Mouse (Mus musculus) thymus, adult 2 months (tissue): ENCODE data around the gene Capn1. TPM values are rescaled to one million over a fixed set of nuclear protein-coding genes. Genes with fewer than 3 reads are reported as not detected.

Experiments
- DNase-seq: peaks from one replicate; pipeline ENCODE4 v3.0.0; 2021
- H3K27ac ChIP-seq: fragments of 200-500 bp; 2 replicates; pipeline ENCODE4 v1.5.1; 2012; ENCODE audit warnings: low read length, control low read depth; ENCODE audit not compliant: control insufficient read depth, insufficient read depth
- H3K27me3 ChIP-seq: fragments of 200-500 bp; 2 replicates; pipeline ENCODE4 v1.6.1; 2012; ENCODE audit warnings: mild to moderate bottlenecking, low read length, moderate library complexity, mixed read lengths; ENCODE audit not compliant: control insufficient read depth, insufficient read depth
- H3K36me3 ChIP-seq: fragments of 200-500 bp; 2 replicates; pipeline ENCODE4 v1.6.1; 2012; ENCODE audit warnings: mild to moderate bottlenecking, low read length, moderate library complexity; ENCODE audit not compliant: control insufficient read depth, insufficient read depth
- H3K4me1 ChIP-seq: fragments of 200-500 bp; replicated peaks from 2 replicates; pipeline ENCODE4 v1.6.1; 2012; ENCODE audit warnings: low read length; ENCODE audit not compliant: control insufficient read depth, insufficient read depth
- H3K4me3 ChIP-seq: fragments of 200-500 bp; 2 replicates; pipeline ENCODE4 v1.5.1; 2012; ENCODE audit warnings: mild to moderate bottlenecking, low read length, control low read depth, moderate library complexity; ENCODE audit not compliant: control insufficient read depth, insufficient read depth
- CTCF ChIP-seq: fragments of 200-500 bp; IDR thresholded peaks from 2 replicates; pipeline ENCODE4 v1.5.1; 2012; ENCODE audit warnings: mild to moderate bottlenecking, control low read depth, low read length, moderate library complexity, borderline replicate concordance; ENCODE audit not compliant: control insufficient read depth, poor library complexity, insufficient read depth; ENCODE audit errors: extremely low read depth
- POLR2A ChIP-seq: fragments of 200-500 bp; IDR thresholded peaks from 2 replicates; pipeline ENCODE4 v1.6.1; 2012; ENCODE audit warnings: mild to moderate bottlenecking, low read length, control low read depth, moderate library complexity; ENCODE audit not compliant: control insufficient read depth, poor library complexity, insufficient read depth; ENCODE audit errors: extremely low read depth
- WGBS: fragments of 180-500 bp; shearing (Covaris S2); methylation state at CpG from one replicate; pipeline ENCODE4 v1.1.7; 2018; 5-methylcytosine and 5-hydroxymethylcytosine counted together
- polyA plus RNA-seq: library from polyadenylated mRNA; depleted of rRNA; stranded (reverse); fragments of >200 nt; gene quantifications from 2 replicates; pipeline ENCODE4 v1.2.3, GENCODE M21; 2012

The Capn1 gene
- polyA plus RNA-seq, 1 experiment, result 101 TPM

DNA sequence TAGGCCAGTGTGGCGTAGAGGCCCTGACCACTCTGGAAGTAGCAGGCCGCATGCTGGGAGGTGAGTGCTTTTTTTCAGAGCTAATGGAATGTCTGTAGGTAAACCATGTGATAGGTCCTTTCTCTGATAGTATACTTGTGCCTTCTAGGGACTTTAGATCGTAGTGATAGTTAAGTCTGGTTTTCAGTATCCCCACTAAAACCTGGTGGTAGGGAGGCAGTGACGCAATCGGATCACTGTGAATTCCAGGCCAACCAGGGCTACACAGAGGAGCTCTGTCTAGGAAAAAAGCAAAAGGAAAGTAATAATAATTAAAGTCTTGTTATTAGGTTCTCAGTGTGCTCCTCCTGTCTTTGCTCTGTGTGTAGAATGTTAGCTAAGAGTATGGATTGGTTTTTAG lies 42.8 kb upstream of the Capn1 start:
- Histone ChIP-seq H3K4me3 (peak overlapping the region; percentile 85), H3K27ac (no peak overlapping the region), H3K36me3 (peaks cover 16% of the 10 kb centered on the region), H3K27me3 (no peaks in the 10 kb centered on the region), H3K4me1 (peaks cover 16% of the 10 kb centered on the region)
- no peak for DNase-seq
- 37% methylated on average over 5 of the region's 5 CpGs for WGBS
- TF ChIP-seq CTCF, result no peak
- no peak for TF ChIP-seq POLR2A

DNA sequence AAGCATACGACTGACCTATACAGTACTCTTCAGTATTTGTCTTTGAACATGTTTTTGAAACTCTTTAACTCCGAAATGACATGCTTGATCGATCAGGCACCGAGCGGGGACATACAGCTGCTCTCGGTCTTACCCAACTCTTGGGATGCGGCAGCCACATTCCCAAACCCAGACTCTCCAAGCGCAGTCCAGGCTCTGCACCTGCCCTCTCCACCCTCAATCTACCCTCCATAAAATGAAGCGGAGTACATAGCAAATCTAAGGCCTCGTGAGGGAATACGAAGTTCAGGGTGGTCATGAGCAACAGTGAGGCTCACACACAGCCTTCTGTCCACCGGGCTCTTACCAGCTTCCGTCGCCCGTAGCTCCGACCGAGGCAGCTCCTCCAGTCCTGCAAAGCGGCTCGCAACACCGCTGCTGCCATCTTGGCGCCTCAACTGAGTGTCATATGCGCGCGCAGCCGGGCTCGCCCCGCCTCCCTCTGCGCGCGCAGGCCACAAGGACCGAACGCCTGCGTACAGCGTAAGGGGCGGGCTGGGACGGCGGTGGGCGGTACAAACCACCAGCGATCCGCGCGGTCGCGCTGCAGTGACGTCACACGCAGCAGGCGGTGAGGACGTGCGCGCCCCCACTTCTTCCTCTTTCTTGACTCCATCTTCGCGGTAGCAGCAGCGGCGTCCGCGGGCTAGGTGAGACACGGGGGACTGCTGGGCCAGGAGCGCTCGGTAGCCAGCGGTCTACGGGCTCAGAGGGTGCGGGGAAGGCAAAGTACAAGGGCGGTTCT lies 41.8 kb upstream of the Capn1 start, which contains the start of the genes Mrpl49 and Fau:
TSS of gene Mrpl49 (minus strand) at position 473 of the 784 bp plus-strand sequence.
TSS of gene Fau (plus strand) at position 532 of the 784 bp plus-strand sequence.
- under 1% methylated on average over 63 of the region's 63 CpGs for WGBS
- DNase-seq, result peak; percentile 98
- H3K27ac ChIP-seq, result peak within 1 kb of the TSS; percentile 6; the same call in 1 of the 2 replicates
- TF ChIP-seq POLR2A (peak; percentile 96), CTCF (peak; percentile 70; the same call in 1 of the 2 replicates)
- peak within 1 kb of the TSS; percentile 85 for H3K4me3 ChIP-seq
- peaks cover 26% of the 10 kb centered on the region for H3K36me3 ChIP-seq
- peaks cover 12% of the 10 kb centered on the region for H3K4me1 ChIP-seq
- no peaks in the 10 kb centered on the region for H3K27me3 ChIP-seq

DNA sequence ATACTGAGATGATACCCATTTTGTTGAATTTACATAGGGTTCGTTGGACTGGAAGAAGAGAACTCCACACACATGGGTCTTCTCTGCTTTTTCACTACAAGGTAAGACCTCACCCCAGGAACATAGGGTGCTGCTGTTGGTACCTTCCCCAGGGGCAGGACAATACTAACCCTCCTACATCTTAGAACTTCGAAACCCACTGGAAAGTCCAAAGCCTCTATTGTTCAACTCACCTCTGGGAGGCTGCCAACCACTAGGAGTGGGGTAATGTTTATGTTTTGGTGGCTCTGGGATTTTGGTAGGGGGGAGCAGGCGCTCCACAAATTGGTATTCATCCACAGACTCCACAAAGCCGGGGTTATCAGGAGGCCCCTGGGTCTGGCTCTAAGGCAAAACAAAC lies 41.0 kb upstream of the Capn1 start:
- TF ChIP-seq CTCF (no peak), POLR2A (no peak)
- no peak overlapping the region for H3K4me3 ChIP-seq

DNA sequence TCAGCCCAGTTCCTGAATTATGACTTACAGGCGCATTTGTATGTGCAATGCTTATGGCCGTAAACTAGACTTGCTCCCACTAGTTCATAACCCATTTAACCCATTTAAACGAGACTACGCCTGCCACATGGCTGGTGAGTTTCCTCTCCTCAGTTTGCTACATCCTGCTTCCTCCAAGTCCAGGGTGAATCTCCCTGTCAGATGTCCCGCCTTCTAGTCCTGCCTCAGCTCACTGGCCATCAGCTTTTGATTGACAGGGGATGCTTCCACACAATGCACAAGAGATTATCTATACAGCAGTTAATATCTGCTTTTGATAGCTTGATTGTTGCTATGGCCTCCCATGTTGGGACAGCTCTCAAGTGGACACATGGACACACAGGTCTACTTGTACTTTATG lies 38.6 kb upstream of the Capn1 start:
- WGBS, result 84% methylated on average over 5 of the region's 5 CpGs
- TF ChIP-seq POLR2A (no peak), CTCF (no peak)
- peaks cover 53% of the 10 kb centered on the region for H3K36me3 ChIP-seq
- no peaks in the 10 kb centered on the region for H3K27me3 ChIP-seq
- H3K27ac ChIP-seq, result no peak overlapping the region
- peaks cover 8% of the 10 kb centered on the region for H3K4me1 ChIP-seq
- H3K4me3 ChIP-seq, result no peak overlapping the region
- DNase-seq, result no peak

More for the DNA sequence above, 41.0 kb upstream of the Capn1 start:
- H3K27me3 ChIP-seq, result no peaks in the 10 kb centered on the region
- peaks cover 34% of the 10 kb centered on the region for H3K36me3 ChIP-seq
- WGBS, result 68% methylated on average over 4 of the region's 4 CpGs
- DNase-seq, result no peak
- peaks cover 8% of the 10 kb centered on the region for H3K4me1 ChIP-seq
- H3K27ac ChIP-seq, result no peak overlapping the region

DNA sequence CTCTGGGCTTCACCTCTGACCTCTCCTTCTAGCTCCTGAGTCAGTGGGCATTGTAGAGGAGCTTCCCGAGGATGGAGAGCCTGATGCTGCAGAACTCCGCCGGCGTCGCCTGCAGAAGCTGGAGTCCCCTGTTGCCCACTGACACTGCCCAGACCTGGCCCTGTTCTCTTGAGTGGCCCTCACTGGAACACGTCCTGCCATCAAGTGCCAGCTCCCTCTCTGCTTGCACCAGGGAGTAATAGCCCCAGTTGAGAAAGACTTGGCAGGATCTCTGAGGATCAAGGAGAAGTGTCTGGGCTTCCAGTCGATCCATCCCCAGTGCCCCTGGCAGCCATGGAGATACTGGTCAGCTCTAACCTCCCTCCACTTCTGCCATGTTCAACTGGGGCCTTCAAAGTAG lies 36.8 kb upstream of the Capn1 start:
- peaks cover 59% of the 10 kb centered on the region for H3K36me3 ChIP-seq
- DNase-seq, result no peak
- 98% methylated on average over 7 of the region's 7 CpGs for WGBS

DNA sequence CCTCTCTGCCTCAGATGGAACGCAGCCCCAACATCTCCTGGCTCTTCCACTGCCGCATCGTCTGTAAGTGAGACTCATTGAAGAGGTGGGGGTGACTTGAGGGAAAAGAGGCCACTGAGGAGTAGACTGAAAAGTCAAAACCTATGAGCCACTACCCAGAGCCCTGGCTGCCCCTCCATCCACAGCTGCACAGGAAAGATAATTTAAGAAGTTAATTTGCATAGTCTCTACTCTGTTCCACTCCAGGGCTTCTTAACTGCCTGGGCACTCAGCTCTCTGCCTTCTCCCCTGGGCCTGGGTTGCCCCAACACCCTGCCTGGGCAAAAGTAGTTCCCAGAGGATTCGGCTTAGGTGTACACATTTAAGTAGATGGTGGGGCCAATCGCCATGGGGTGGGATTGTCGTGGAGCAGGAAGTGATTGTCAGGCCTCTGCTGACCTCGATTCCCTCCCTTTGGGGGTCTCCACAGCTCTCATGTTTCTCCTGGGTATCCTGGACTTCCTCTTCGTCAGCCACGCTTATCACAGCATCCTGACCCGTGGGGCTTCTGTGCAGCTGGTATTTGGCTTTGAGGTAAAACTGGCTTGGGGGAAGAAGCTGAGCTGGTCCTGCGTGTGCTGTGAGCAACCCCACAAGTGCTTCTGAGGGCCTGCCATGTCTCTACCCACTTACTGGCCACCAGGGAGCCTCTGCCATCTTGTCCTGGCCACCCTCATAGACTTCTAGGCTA lies 33.1 kb upstream of the Capn1 start:
- no peaks in the 10 kb centered on the region for H3K27me3 ChIP-seq
- no peak overlapping the region for H3K4me3 ChIP-seq
- no peak for DNase-seq
- 87% methylated on average over 11 of the region's 11 CpGs for WGBS
- H3K36me3 ChIP-seq, result peaks cover 46% of the 10 kb centered on the region
- TF ChIP-seq CTCF, result no peak
- no peak for TF ChIP-seq POLR2A
- H3K4me1 ChIP-seq, result peaks cover 14% of the 10 kb centered on the region
- H3K27ac ChIP-seq, result no peak overlapping the region

More for the DNA sequence above, 36.8 kb upstream of the Capn1 start:
- no peak overlapping the region for H3K4me3 ChIP-seq
- H3K27me3 ChIP-seq, result no peaks in the 10 kb centered on the region
- peaks cover 16% of the 10 kb centered on the region for H3K4me1 ChIP-seq
- no peak overlapping the region for H3K27ac ChIP-seq
- TF ChIP-seq CTCF (no peak), POLR2A (no peak)
